Mouse (Mus musculus) heart, adult 18-20 months (tissue): ENCODE measurements around the gene Sphk2. TPM values are rescaled to one million over a fixed set of nuclear protein-coding genes. Genes with fewer than 3 reads are reported as not detected.

ENCODE experiments used
- total RNA-seq, 2 experiments: library from RNA; stranded (reverse); gene quantifications; 2 replicates each; pipeline ENCODE4 v1.2.3; 2021

Gene Sphk2
- total RNA-seq, 2 experiments from 2014 or later = 18.4 to 20.2 TPM

Other genes with a start within 250 kb of the Sphk2 start
- not detected for gene Tulp2, start 236.1 kb downstream of the Sphk2 start, total RNA-seq
- 10 to 100 TPM in 1 of 2 experiments, 1 to 10 TPM in 1; 8.7 to 12.3 TPM for gene Gm45808, start 231.2 kb downstream of the Sphk2 start, total RNA-seq
- 10 to 100 TPM in 1 of 2 experiments, 1 to 10 TPM in 1; 7.9 to 13.1 TPM for gene Dhdh, start 229.2 kb downstream of the Sphk2 start, total RNA-seq
- gene Nucb1, start 207.6 kb downstream of the Sphk2 start, total RNA-seq = 100 to 1,000 TPM; 129 to 143 TPM
- gene Ppp1r15a, start 191.7 kb downstream of the Sphk2 start, total RNA-seq = 10 to 100 TPM; 31.6 to 33.7 TPM
- gene Plekha4, start 191.7 kb downstream of the Sphk2 start, total RNA-seq = 1 to 10 TPM; 2.0 to 2.5 TPM
- gene Hsd17b14, start 163.1 kb downstream of the Sphk2 start, total RNA-seq = under 1 TPM in 1 of 2 experiments, not detected in 1; 0.41 TPM
- 100 to 1,000 TPM; 225 to 264 TPM for gene Bcat2, start 147.8 kb downstream of the Sphk2 start, total RNA-seq
- gene Fgf21, start 102.5 kb downstream of the Sphk2 start, total RNA-seq = not detected
- not detected for gene Fut1, start 100.7 kb downstream of the Sphk2 start, total RNA-seq
- under 1 TPM; 0.17 to 0.26 TPM for gene Izumo1, start 96.2 kb downstream of the Sphk2 start, total RNA-seq
- 10 to 100 TPM; 21.6 to 26.8 TPM for gene Rasip1, start 90.5 kb downstream of the Sphk2 start, total RNA-seq
- 1 to 10 TPM; 2.4 to 2.6 TPM for gene Mamstr, start 78.0 kb downstream of the Sphk2 start, total RNA-seq
- gene Fut2, start 51.6 kb downstream of the Sphk2 start, total RNA-seq = under 1 TPM; 0.42 to 0.46 TPM
- not detected for gene Ntn5, start 34.0 kb downstream of the Sphk2 start, total RNA-seq
- gene Sec1, start 23.6 kb downstream of the Sphk2 start, total RNA-seq = under 1 TPM; 0.18 to 0.30 TPM
- gene Car11, start 18.2 kb downstream of the Sphk2 start, total RNA-seq = 1 to 10 TPM; 3.4 to 5.9 TPM
- 10 to 100 TPM; 12.1 to 15.0 TPM for gene Dbp, start 12.9 kb downstream of the Sphk2 start, total RNA-seq
- 100 to 1,000 TPM; 574 to 615 TPM for gene Rpl18, start 2.5 kb downstream of the Sphk2 start, total RNA-seq
- gene Fam83e, start 3.2 kb upstream of the Sphk2 start, total RNA-seq = under 1 TPM; 0.30 to 0.62 TPM
- not detected for gene Spaca4, start 7.8 kb upstream of the Sphk2 start, total RNA-seq
- gene Lmtk3, start 65.7 kb upstream of the Sphk2 start, total RNA-seq = not detected
- not detected for gene Sult2b1, start 66.7 kb upstream of the Sphk2 start, total RNA-seq
- gene Cyth2, start 96.6 kb upstream of the Sphk2 start, total RNA-seq = 10 to 100 TPM; 65.8 to 68.9 TPM
- 1 to 10 TPM; 1.2 to 1.8 TPM for gene Kcnj14, start 106.8 kb upstream of the Sphk2 start, total RNA-seq
- 10 to 100 TPM; 15.0 to 15.2 TPM for gene Grwd1, start 112.9 kb upstream of the Sphk2 start, total RNA-seq
- 100 to 1,000 TPM; 105 to 125 TPM for gene Kdelr1, start 154.8 kb upstream of the Sphk2 start, total RNA-seq
- 1 to 10 TPM; 1.4 to 1.5 TPM for gene Grin2d, start 160.4 kb upstream of the Sphk2 start, total RNA-seq
- gene Syngr4, start 178.7 kb upstream of the Sphk2 start, total RNA-seq = not detected
- gene Tmem143, start 178.9 kb upstream of the Sphk2 start, total RNA-seq = 100 to 1,000 TPM; 124 to 125 TPM
- gene Emp3, start 203.4 kb upstream of the Sphk2 start, total RNA-seq = 10 to 100 TPM; 19.1 to 25.0 TPM
- gene Ccdc114, start 206.1 kb upstream of the Sphk2 start, total RNA-seq = 1 to 10 TPM in 1 of 2 experiments, under 1 TPM in 1; 0.89 to 1.3 TPM